Mouse (Mus musculus): ENCODE results near the gene Prkd3.

DNA sequence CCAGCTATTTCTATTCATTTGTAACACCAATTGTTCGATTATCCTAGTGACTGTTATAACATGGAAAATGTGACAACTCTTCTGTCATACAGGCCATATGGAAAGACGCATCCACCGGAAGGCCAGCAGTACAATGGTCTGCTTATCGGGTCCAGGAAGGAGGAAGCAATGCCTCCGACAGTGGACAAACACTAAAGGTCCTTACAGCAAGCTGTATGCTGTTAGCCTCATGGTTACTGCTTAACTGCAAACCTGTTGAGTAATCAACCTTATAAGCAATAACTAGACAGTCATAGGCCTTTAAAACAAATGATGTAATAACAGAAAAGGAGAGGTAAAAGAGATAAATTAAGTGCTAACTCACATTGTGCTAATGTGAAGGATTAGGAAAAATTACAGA, 69.4 kb downstream of the Prkd3 start:
- TF ChIP-seq POLR2A (IDR thresholded peaks at IDR 0.05; ENCODE audit: borderline replicate concordance, extremely low read depth, low read depth, low read length) (no peak), CTCF (IDR thresholded peaks at IDR 0.05; ENCODE audit: insufficient read depth, low read length) (no peak)
